Mouse (Mus musculus) thymus, postnatal 36 days (tissue): ENCODE measurements around the gene Nfyc.

Experiments used
- DNase-seq, 2 experiments: peaks; one replicate each; pipeline ENCODE4 v3.0.0; 2022; ENCODE audit warnings: mixed read lengths in 2 of 2

The Nfyc gene

GRCm38 (mm10) chr4:120825100-120825553 is 6.2 kb downstream of the Nfyc start:
- DNase-seq = peak; percentile 92 to 94

- DNase-seq = no peak
These were observed 9.0 kb downstream of the Nfyc start for GRCm38 (mm10) chr4:120822191-120822911.

GRCm38 (mm10) chr4:120819871-120820270 is 11.5 kb downstream of the Nfyc start:
- DNase-seq = no peak

- no peak for DNase-seq
These were observed 12.1 kb downstream of the Nfyc start for GRCm38 (mm10) chr4:120819296-120819695.

GRCm38 (mm10) chr4:120817951-120818350 is 13.4 kb downstream of the Nfyc start:
- no peak for DNase-seq

- DNase-seq = no peak
These were observed 14.2 kb downstream of the Nfyc start for GRCm38 (mm10) chr4:120817002-120817774.

- peak; percentile 51 to 73 for DNase-seq
These were observed 15.6 kb downstream of the Nfyc start for GRCm38 (mm10) chr4:120815622-120816334.

- no peak for DNase-seq
These were observed 16.2 kb downstream of the Nfyc start for GRCm38 (mm10) chr4:120815163-120815562.

- DNase-seq = no peak
These were observed 17.2 kb downstream of the Nfyc start for GRCm38 (mm10) chr4:120814171-120814570.

GRCm38 (mm10) chr4:120813762-120814161 is 17.6 kb downstream of the Nfyc start:
- no peak for DNase-seq

- no peak for DNase-seq
These were observed 25.6 kb downstream of the Nfyc start for GRCm38 (mm10) chr4:120805816-120806215.

- peak; percentile 21 to 32 for DNase-seq
These were observed 29.9 kb downstream of the Nfyc start for GRCm38 (mm10) chr4:120801446-120801845.

- no peak for DNase-seq
These were observed 30.7 kb downstream of the Nfyc start for GRCm38 (mm10) chr4:120800691-120801090.

GRCm38 (mm10) chr4:120799680-120800166 is 31.6 kb downstream of the Nfyc start:
- no peak for DNase-seq

- no peak for DNase-seq
These were observed 33.2 kb downstream of the Nfyc start for GRCm38 (mm10) chr4:120797985-120798725.

GRCm38 (mm10) chr4:120796687-120797086 is 34.7 kb downstream of the Nfyc start:
- no peak for DNase-seq

- DNase-seq = no peak
These were observed 35.7 kb downstream of the Nfyc start for GRCm38 (mm10) chr4:120795646-120796045.

GRCm38 (mm10) chr4:120792918-120793317 is 38.5 kb downstream of the Nfyc start:
- no peak for DNase-seq

GRCm38 (mm10) chr4:120790027-120790426 is 41.3 kb downstream of the Nfyc start:
- no peak for DNase-seq

GRCm38 (mm10) chr4:120755801-120756200 is 75.6 kb downstream of the Nfyc start:
- DNase-seq = no peak

- DNase-seq = peak; percentile 70 to 75
These were observed 76.1 kb downstream of the Nfyc start for GRCm38 (mm10) chr4:120755299-120755698.

- no peak for DNase-seq
These were observed 81.8 kb downstream of the Nfyc start for GRCm38 (mm10) chr4:120749601-120750000.
